Mouse (Mus musculus): ENCODE measurements around the gene Hist2h4. TPM values are rescaled to one million over a fixed set of nuclear protein-coding genes. Genes with fewer than 3 reads are reported as not detected.
"Not testable (repeated sequence)": the region's sequence is repeated elsewhere in the genome, so short reads cannot be mapped to it uniquely, and the experiment has no call there.

Hist2h4 gene
- polyA plus RNA-seq, 1 experiment from 2014 or later, result 14.2 TPM

- not testable (repeated sequence) for H3K27me3 ChIP-seq (replicated peaks; ENCODE audit: control insufficient read depth, insufficient read depth, low read length); H3K9me3 ChIP-seq (ENCODE audit: control insufficient read depth, low read length); H3K36me3 ChIP-seq (ENCODE audit: control insufficient read depth, insufficient read depth, low read length)
- H3K9ac ChIP-seq (ENCODE audit: low read length), result peak within 1 kb of the TSS; percentile 69
- ATAC-seq (replicated peaks; ENCODE audit: low FRiP score, low TSS enrichment, low read depth) (peak; percentile 87), DNase-seq (ENCODE audit: low spot score) (peak; percentile 90)
- H3K4me3 ChIP-seq (ENCODE audit: low read depth, low read length), result peak within 1 kb of the TSS; percentile 39
- 0% methylated on average over 25 of the region's 88 CpGs for WGBS
- peak within 1 kb of the TSS; percentile 93 for H3K27ac ChIP-seq (ENCODE audit: low read depth)
- H3K4me1 ChIP-seq (replicated peaks; ENCODE audit: control insufficient read depth, insufficient read depth, low read length), result peaks cover 18% of the 10 kb centered on the region
- peak within 1 kb of the TSS; percentile 53 for H3K4me2 ChIP-seq (ENCODE audit: low read length)
These were observed 17.9 kb downstream of the Hist2h4 start, which contains the start of gene Hist2h2aa1 for GRCm38 (mm10) chr3:96245003-96245886. Gene Hist2h2aa1, plus strand, starts transcription at chr3:96245497.

GRCm38 (mm10) chr3:96243921-96244572 is 19.1 kb downstream of the Hist2h4 start:
- WGBS, result 77% methylated on average over 7 of the region's 7 CpGs
- 0 out of 2 replicates have a peak overlapping the region, but pooled peaks have one; percentile 39 for H3K4me3 ChIP-seq (ENCODE audit: low read depth, low read length)

GRCm38 (mm10) chr3:96240799-96241197 is 22.3 kb downstream of the Hist2h4 start:
- 78% methylated on average over 9 of the region's 9 CpGs for WGBS
- DNase-seq (ENCODE audit: low spot score), result no peak
- no peaks in the 10 kb centered on the region for H3K36me3 ChIP-seq (ENCODE audit: control insufficient read depth, insufficient read depth, low read length)
- H3K9me3 ChIP-seq (ENCODE audit: control insufficient read depth, low read length), result no peaks in the 10 kb centered on the region
- ATAC-seq (replicated peaks; ENCODE audit: low FRiP score, low TSS enrichment, low read depth), result no peak
- peak overlapping the region; percentile 51 for H3K4me2 ChIP-seq (ENCODE audit: low read length)
- H3K4me3 ChIP-seq (ENCODE audit: low read depth, low read length), result peak overlapping the region; percentile 29
- H3K4me1 ChIP-seq (replicated peaks; ENCODE audit: control insufficient read depth, insufficient read depth, low read length), result peaks cover 21% of the 10 kb centered on the region
- peak overlapping the region; percentile 87 for H3K27ac ChIP-seq (ENCODE audit: low read depth)
- peak overlapping the region; percentile 68 for H3K9ac ChIP-seq (ENCODE audit: low read length)
- no peaks in the 10 kb centered on the region for H3K27me3 ChIP-seq (replicated peaks; ENCODE audit: control insufficient read depth, insufficient read depth, low read length)

More at GRCm38 (mm10) chr3:96243921-96244572, 19.1 kb downstream of the Hist2h4 start:
- Histone ChIP-seq H3K4me1 (replicated peaks; ENCODE audit: control insufficient read depth, insufficient read depth, low read length) (peaks cover 18% of the 10 kb centered on the region), H3K27ac (ENCODE audit: low read depth) (peak overlapping the region; percentile 93), H3K4me2 (ENCODE audit: low read length) (peak overlapping the region; percentile 53), H3K9me3 (ENCODE audit: control insufficient read depth, low read length) (no peaks in the 10 kb centered on the region), H3K9ac (ENCODE audit: low read length) (peak overlapping the region; percentile 69), H3K27me3 (replicated peaks; ENCODE audit: control insufficient read depth, insufficient read depth, low read length) (no peaks in the 10 kb centered on the region), H3K36me3 (ENCODE audit: control insufficient read depth, insufficient read depth, low read length) (no peaks in the 10 kb centered on the region)
- DNase-seq (ENCODE audit: low spot score) (no peak), ATAC-seq (replicated peaks; ENCODE audit: low FRiP score, low TSS enrichment, low read depth) (no peak)

GRCm38 (mm10) chr3:96239949-96240798 is 22.9 kb downstream of the Hist2h4 start, which contains the start of gene Hist2h2aa2:
Gene Hist2h2aa2, minus strand, starts transcription at chr3:96240276.
- Histone ChIP-seq H3K4me2 (ENCODE audit: low read length) (peak within 1 kb of the TSS; percentile 51), H3K9ac (ENCODE audit: low read length) (peak within 1 kb of the TSS; percentile 68), H3K27ac (ENCODE audit: low read depth) (peak within 1 kb of the TSS; percentile 87), H3K4me1 (replicated peaks; ENCODE audit: control insufficient read depth, insufficient read depth, low read length) (peaks cover 21% of the 10 kb centered on the region), H3K4me3 (ENCODE audit: low read depth, low read length) (peak within 1 kb of the TSS; percentile 29)
- not testable (repeated sequence) for H3K36me3 ChIP-seq (ENCODE audit: control insufficient read depth, insufficient read depth, low read length); H3K9me3 ChIP-seq (ENCODE audit: control insufficient read depth, low read length); H3K27me3 ChIP-seq (replicated peaks; ENCODE audit: control insufficient read depth, insufficient read depth, low read length)
- 6% methylated on average over 16 of the region's 85 CpGs for WGBS
- DNase-seq (ENCODE audit: low spot score) (peak; percentile 76), ATAC-seq (replicated peaks; ENCODE audit: low FRiP score, low TSS enrichment, low read depth) (peak; percentile 82)

GRCm38 (mm10) chr3:96238954-96239793 is 23.9 kb downstream of the Hist2h4 start, which contains the start of gene Hist2h3c2:
Gene Hist2h3c2, minus strand, starts transcription at chr3:96239127.
- H3K4me1 ChIP-seq (replicated peaks; ENCODE audit: control insufficient read depth, insufficient read depth, low read length), result peaks cover 16% of the 10 kb centered on the region
- H3K9ac ChIP-seq (ENCODE audit: low read length), result peak within 1 kb of the TSS; percentile 89
- H3K9me3 ChIP-seq (ENCODE audit: control insufficient read depth, low read length); H3K27me3 ChIP-seq (replicated peaks; ENCODE audit: control insufficient read depth, insufficient read depth, low read length); DNase-seq (ENCODE audit: low spot score); H3K36me3 ChIP-seq (ENCODE audit: control insufficient read depth, insufficient read depth, low read length): not testable (repeated sequence)
- peak within 1 kb of the TSS; percentile 58 for H3K4me2 ChIP-seq (ENCODE audit: low read length)
- under 1% methylated on average over 22 of the region's 68 CpGs for WGBS
- peak within 1 kb of the TSS; percentile 86 for H3K27ac ChIP-seq (ENCODE audit: low read depth)
- ATAC-seq (replicated peaks; ENCODE audit: low FRiP score, low TSS enrichment, low read depth), result peak; percentile 87
- H3K4me3 ChIP-seq (ENCODE audit: low read depth, low read length), result peak within 1 kb of the TSS; percentile 55

- under 1% methylated on average over 12 of the region's 12 CpGs for WGBS
- Histone ChIP-seq H3K4me1 (replicated peaks; ENCODE audit: control insufficient read depth, insufficient read depth, low read length) (peaks cover 11% of the 10 kb centered on the region), H3K27me3 (replicated peaks; ENCODE audit: control insufficient read depth, insufficient read depth, low read length) (no peaks in the 10 kb centered on the region), H3K27ac (ENCODE audit: low read depth) (peak overlapping the region; percentile 86), H3K4me3 (ENCODE audit: low read depth, low read length) (peak overlapping the region; percentile 55), H3K36me3 (ENCODE audit: control insufficient read depth, insufficient read depth, low read length) (no peaks in the 10 kb centered on the region), H3K9me3 (ENCODE audit: control insufficient read depth, low read length) (no peaks in the 10 kb centered on the region), H3K9ac (ENCODE audit: low read length) (peak overlapping the region; percentile 89), H3K4me2 (ENCODE audit: low read length) (peak overlapping the region; percentile 58)
- DNase-seq (ENCODE audit: low spot score), result no peak
- no peak for ATAC-seq (replicated peaks; ENCODE audit: low FRiP score, low TSS enrichment, low read depth)
These were observed 25.1 kb downstream of the Hist2h4 start for GRCm38 (mm10) chr3:96237904-96238511.

- Histone ChIP-seq H3K4me1 (replicated peaks; ENCODE audit: control insufficient read depth, insufficient read depth, low read length) (peaks cover 11% of the 10 kb centered on the region), H3K9me3 (ENCODE audit: control insufficient read depth, low read length) (no peaks in the 10 kb centered on the region), H3K4me2 (ENCODE audit: low read length) (peak overlapping the region; percentile 58), H3K9ac (ENCODE audit: low read length) (peak overlapping the region; percentile 89), H3K36me3 (ENCODE audit: control insufficient read depth, insufficient read depth, low read length) (no peaks in the 10 kb centered on the region), H3K27me3 (replicated peaks; ENCODE audit: control insufficient read depth, insufficient read depth, low read length) (no peaks in the 10 kb centered on the region), H3K4me3 (ENCODE audit: low read depth, low read length) (peak overlapping the region; percentile 55), H3K27ac (ENCODE audit: low read depth) (peak overlapping the region; percentile 86)
- no peak for ATAC-seq (replicated peaks; ENCODE audit: low FRiP score, low TSS enrichment, low read depth)
- DNase-seq (ENCODE audit: low spot score), result peak; percentile 71
- 14% methylated on average over 7 of the region's 7 CpGs for WGBS
These were observed 25.7 kb downstream of the Hist2h4 start for GRCm38 (mm10) chr3:96237335-96237903.

All from intestine, embryonic 14.5 days (tissue).